Mouse (Mus musculus): ENCODE measurements around the gene Elf2.

DNA sequence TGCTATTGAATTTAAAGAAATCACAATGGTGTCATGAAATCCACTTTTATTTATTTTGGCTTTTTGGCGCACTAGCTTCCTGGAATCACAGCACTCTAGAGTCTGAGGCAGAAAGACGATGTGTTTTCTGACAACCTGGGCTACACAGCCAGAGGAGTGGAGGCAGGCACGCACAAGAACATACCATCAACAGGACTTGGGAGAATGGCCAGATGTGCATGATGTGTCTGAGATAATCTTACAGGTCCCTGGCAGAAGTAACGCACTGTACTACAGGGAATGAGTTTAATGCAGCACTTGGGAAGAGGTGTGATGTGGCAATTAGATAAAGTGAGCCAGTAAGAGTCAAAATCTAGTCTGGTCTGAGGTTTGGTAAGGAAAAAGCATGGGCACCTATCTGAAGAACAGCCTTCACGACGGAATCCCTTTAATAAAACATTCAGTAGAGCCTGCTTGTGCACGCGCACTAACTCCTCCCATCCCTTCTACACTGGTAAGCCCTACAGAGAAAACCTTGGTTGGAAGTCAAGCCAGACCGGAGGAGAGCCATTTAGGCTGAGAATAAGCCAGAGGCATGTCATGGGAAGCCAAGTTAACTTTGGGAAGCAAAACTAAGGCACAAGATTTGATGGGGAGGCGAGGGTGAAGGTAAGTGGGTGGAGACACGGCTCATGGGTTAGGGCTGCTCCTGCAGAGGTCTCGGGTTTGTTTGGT lies 87.6 kb downstream of the Elf2 start:
- TF ChIP-seq GATA1 (IDR thresholded peaks at IDR 0.05; ENCODE audit: borderline replicate concordance, low read length) (no peak), CTCF (IDR thresholded peaks at IDR 0.05; ENCODE audit: low read depth, low read length) (no peak), TAL1 (conservative IDR thresholded peaks at IDR 0.05; ENCODE audit: low read depth, low read length) (no peak)

Measured in G1E (cell line).